ENCODE assay signal across 8 mouse cellular contexts in the genomic region with DNA sequence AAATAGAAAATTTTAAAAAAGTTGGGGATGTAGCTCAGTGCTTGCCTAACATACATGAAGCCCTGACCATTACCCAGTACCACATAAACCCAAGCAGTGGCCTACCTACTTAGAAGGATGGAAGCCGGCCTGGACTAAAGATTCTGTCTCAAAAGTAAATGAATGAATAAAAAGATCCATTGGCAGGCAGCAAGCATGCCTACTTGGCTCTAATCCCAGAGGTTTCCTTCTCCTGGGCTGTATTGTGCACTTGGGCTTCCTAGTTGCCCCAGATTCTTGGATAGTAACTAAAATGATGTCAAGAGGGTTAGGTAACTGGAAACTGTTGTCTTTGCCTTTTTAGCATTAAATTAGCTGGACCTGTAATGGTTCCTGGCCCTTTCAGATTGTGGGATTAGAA. TPM values are rescaled to one million over a fixed set of nuclear protein-coding genes. Genes with fewer than 3 reads are reported as not detected.
DNase-seq lines count a peak whose midpoint lies in the region; ATAC-seq and TF ChIP-seq lines count a peak whose summit lies in the region.

No protein-coding gene starts in this region.

- H3K9me3 ChIP-seq in forebrain, embryonic 12.5 days: no peaks in the 10 kb centered on the region
- no peaks in the 10 kb centered on the region for H3K9me3 ChIP-seq in limb, embryonic 12.5 days
- no peaks in the 10 kb centered on the region for H3K9me3 ChIP-seq in stomach, postnatal 0 days (ENCODE audit: control insufficient read depth, low read length)

- peaks cover 33% of the 10 kb centered on the region for H3K4me1 ChIP-seq in forebrain, embryonic 12.5 days
- H3K4me1 ChIP-seq in limb, embryonic 12.5 days (replicated peaks): peaks cover 21% of the 10 kb centered on the region
- peaks cover 2% of the 10 kb centered on the region; the same call in 1 of the 2 replicates for H3K4me1 ChIP-seq in stomach, postnatal 0 days (replicated peaks; ENCODE audit: control insufficient read depth, insufficient read depth)

- H3K4me2 ChIP-seq in forebrain, embryonic 12.5 days: peak overlapping the region; percentile 93
- peak overlapping the region; percentile 95 for H3K4me2 ChIP-seq in limb, embryonic 12.5 days
- peak overlapping the region; percentile 96 for H3K4me2 ChIP-seq in stomach, postnatal 0 days (replicated peaks; ENCODE audit: low read depth)

- H3K27ac ChIP-seq in forebrain, embryonic 12.5 days: no peak overlapping the region
- H3K27ac ChIP-seq in limb, embryonic 12.5 days: no peak overlapping the region
- no peak overlapping the region for H3K27ac ChIP-seq in stomach, postnatal 0 days (replicated peaks)

- H3K27me3 ChIP-seq in forebrain, embryonic 12.5 days: no peaks in the 10 kb centered on the region
- H3K27me3 ChIP-seq in limb, embryonic 12.5 days: no peaks in the 10 kb centered on the region
- H3K27me3 ChIP-seq in stomach, postnatal 0 days (ENCODE audit: control insufficient read depth, insufficient read depth, low read length): no peaks in the 10 kb centered on the region

- no peak for TF ChIP-seq EP300 in stomach, postnatal 0 days (optimal IDR thresholded peaks at IDR 0.05)

- peak overlapping the region; percentile 90 for H3K9ac ChIP-seq in forebrain, embryonic 12.5 days
- peak overlapping the region; percentile 84 for H3K9ac ChIP-seq in limb, embryonic 12.5 days (replicated peaks)
- H3K9ac ChIP-seq in stomach, postnatal 0 days (ENCODE audit: low read length): peak overlapping the region; percentile 96

- peaks cover 19% of the 10 kb centered on the region for H3K36me3 ChIP-seq in forebrain, embryonic 12.5 days (replicated peaks)
- peaks cover 28% of the 10 kb centered on the region for H3K36me3 ChIP-seq in limb, embryonic 12.5 days
- peaks cover 5% of the 10 kb centered on the region; the same call in 1 of the 2 replicates for H3K36me3 ChIP-seq in stomach, postnatal 0 days (ENCODE audit: control insufficient read depth, insufficient read depth, low read length)

- DNase-seq in adrenal gland, postnatal 10 days: peak; percentile 31
- DNase-seq in adrenal gland, postnatal 14 days: no peak
- peak; percentile 30 for DNase-seq in 3T3-L1 (ENCODE audit: low read depth, low spot score)
- DNase-seq in stomach, postnatal 0 days (ENCODE audit: low spot score): no peak
- DNase-seq in thymus, postnatal 14 days: no peak

- WGBS in forebrain, embryonic 12.5 days: 6% methylated on average over 1 of the region's 1 CpGs
- WGBS in limb, embryonic 12.5 days: 17% methylated on average over 1 of the region's 1 CpGs
- WGBS in stomach, postnatal 0 days: 4% methylated on average over 1 of the region's 1 CpGs

- H3K4me3 ChIP-seq in forebrain, embryonic 12.5 days (replicated peaks): peak overlapping the region; percentile 97
- peak overlapping the region; percentile 96 for H3K4me3 ChIP-seq in limb, embryonic 12.5 days (replicated peaks)
- H3K4me3 ChIP-seq in stomach, postnatal 0 days (ENCODE audit: low read depth, low read length): peak overlapping the region; percentile 98

- TF ChIP-seq CTCF in stomach, postnatal 0 days (IDR thresholded peaks at IDR 0.05; ENCODE audit: low read depth): no peak

- ATAC-seq in forebrain, embryonic 12.5 days (ENCODE audit: low FRiP score): no peak
- ATAC-seq in limb, embryonic 12.5 days (ENCODE audit: insufficient number of reproducible peaks, insufficient read depth, low FRiP score, low TSS enrichment, low read depth): no peak
- ATAC-seq in stomach, postnatal 0 days (ENCODE audit: low FRiP score, low TSS enrichment): no peak
- no peak for ATAC-seq in monocyte, adult 5-6 weeks (replicated peaks; ENCODE audit: insufficient number of reproducible peaks, low FRiP score, low TSS enrichment, poor library complexity, severe bottlenecking)

RNA-seq across cellular contexts. Expression of a gene that starts 1.6 kb away (rescaled TPM):
- total RNA-seq in adrenal gland, postnatal 10 days (2021): 10 to 100 TPM; 23.1 to 29.8 TPM
- 26.3 and 27.5 TPM in 2 replicates for total RNA-seq in adrenal gland, postnatal 14 days (2021)
- polyA plus RNA-seq in forebrain, embryonic 12.5 days (2016; fragmentation: Nextera tagmentation; extraction: Ambion mirVana): 3.4 and 4.5 TPM in 2 replicates
- 4.4 and 5.9 TPM in 2 replicates for polyA plus RNA-seq in limb, embryonic 12.5 days (2016; fragmentation: Nextera tagmentation; extraction: Ambion mirVana)
- polyA plus RNA-seq in stomach, postnatal 0 days (2015; fragmentation: Nextera tagmentation; extraction: Ambion mirVana): 1.6 and 2.0 TPM in 2 replicates
- 3.9 to 11.4 TPM (median 6.2 TPM) in 3 replicates for total RNA-seq in monocyte, adult 5-6 weeks (2017)

RNA-seq across cellular contexts. Expression of a gene that starts 23.4 kb away (rescaled TPM):
- total RNA-seq in adrenal gland, postnatal 10 days (2021): 10 to 100 TPM; 22.5 to 73.8 TPM
- total RNA-seq in adrenal gland, postnatal 14 days (2021): 8.9 and 9.7 TPM in 2 replicates
- 14.8 and 15.0 TPM in 2 replicates for polyA plus RNA-seq in forebrain, embryonic 12.5 days (2016; fragmentation: Nextera tagmentation; extraction: Ambion mirVana)
- 18.5 and 19.0 TPM in 2 replicates for polyA plus RNA-seq in limb, embryonic 12.5 days (2016; fragmentation: Nextera tagmentation; extraction: Ambion mirVana)
- polyA plus RNA-seq in stomach, postnatal 0 days (2015; fragmentation: Nextera tagmentation; extraction: Ambion mirVana): 6.1 and 8.5 TPM in 2 replicates
- 9.4 to 21.2 TPM (median 19.1 TPM) in 3 replicates for total RNA-seq in monocyte, adult 5-6 weeks (2017)

RNA-seq across cellular contexts. Expression of a gene that starts 25.9 kb away (rescaled TPM):
- total RNA-seq in adrenal gland, postnatal 10 days (2021): 10 to 100 TPM; 10.2 to 32.9 TPM
- 2.1 TPM in 1 of 2 replicates, not detected in the other for total RNA-seq in adrenal gland, postnatal 14 days (2021)
- 0.50 TPM in 1 of 2 replicates, not detected in the other for polyA plus RNA-seq in forebrain, embryonic 12.5 days (2016; fragmentation: Nextera tagmentation; extraction: Ambion mirVana)
- 0.67 and 0.74 TPM in 2 replicates for polyA plus RNA-seq in limb, embryonic 12.5 days (2016; fragmentation: Nextera tagmentation; extraction: Ambion mirVana)
- polyA plus RNA-seq in stomach, postnatal 0 days (2015; fragmentation: Nextera tagmentation; extraction: Ambion mirVana): 0.28 and 0.33 TPM in 2 replicates
- not detected in 3 replicates for total RNA-seq in monocyte, adult 5-6 weeks (2017)

RNA-seq across cellular contexts. Expression of a gene that starts 33.9 kb away (rescaled TPM):
- 10 to 100 TPM; 12.9 to 21.6 TPM for total RNA-seq in adrenal gland, postnatal 10 days (2021)
- total RNA-seq in adrenal gland, postnatal 14 days (2021): 11.7 and 15.3 TPM in 2 replicates
- polyA plus RNA-seq in forebrain, embryonic 12.5 days (2016; fragmentation: Nextera tagmentation; extraction: Ambion mirVana): 16.7 and 17.9 TPM in 2 replicates
- polyA plus RNA-seq in limb, embryonic 12.5 days (2016; fragmentation: Nextera tagmentation; extraction: Ambion mirVana): 24.1 and 26.8 TPM in 2 replicates
- polyA plus RNA-seq in stomach, postnatal 0 days (2015; fragmentation: Nextera tagmentation; extraction: Ambion mirVana): 19.5 and 20.1 TPM in 2 replicates
- total RNA-seq in monocyte, adult 5-6 weeks (2017): 4.9 to 7.9 TPM (median 7.6 TPM) in 3 replicates

RNA-seq across cellular contexts. Expression of a gene that starts 41.9 kb away (rescaled TPM):
- total RNA-seq in adrenal gland, postnatal 10 days (2021): 1 to 10 TPM; 3.9 to 4.4 TPM
- 4.2 and 4.6 TPM in 2 replicates for total RNA-seq in adrenal gland, postnatal 14 days (2021)
- polyA plus RNA-seq in forebrain, embryonic 12.5 days (2016; fragmentation: Nextera tagmentation; extraction: Ambion mirVana): 9.9 and 11.3 TPM in 2 replicates
- 16.8 and 17.7 TPM in 2 replicates for polyA plus RNA-seq in limb, embryonic 12.5 days (2016; fragmentation: Nextera tagmentation; extraction: Ambion mirVana)
- 18.2 and 19.1 TPM in 2 replicates for polyA plus RNA-seq in stomach, postnatal 0 days (2015; fragmentation: Nextera tagmentation; extraction: Ambion mirVana)
- 16.4 to 17.0 TPM (median 17.0 TPM) in 3 replicates for total RNA-seq in monocyte, adult 5-6 weeks (2017)

Comparison
In these comparisons a context has a peak if more than half of its experiments do, and no peak if none do; other contexts are left out.
1. DNase-seq: peak in adrenal gland, postnatal 10 days (single experiment) and 3T3-L1 (single experiment); none in adrenal gland, postnatal 14 days (single experiment), stomach, postnatal 0 days (single experiment) and thymus, postnatal 14 days (single experiment).
2. Peak in every context shown above with its lines, with median percentiles within 50 percentile points of each other: H3K4me2 ChIP-seq, H3K4me3 ChIP-seq and H3K9ac ChIP-seq.